Mouse (Mus musculus): ENCODE measurements around the gene Tceal1. TPM values are rescaled to one million over a fixed set of nuclear protein-coding genes. Genes with fewer than 3 reads are reported as not detected.

Tceal1 gene
- 0.27 TPM for polyA plus RNA-seq (2017; shearing (Covaris generic))

GRCm38 (mm10) chrX:136707446-136708167, at the start of gene Tceal1:
Tceal1 (plus strand) TSS chrX:136707982.

DNA sequence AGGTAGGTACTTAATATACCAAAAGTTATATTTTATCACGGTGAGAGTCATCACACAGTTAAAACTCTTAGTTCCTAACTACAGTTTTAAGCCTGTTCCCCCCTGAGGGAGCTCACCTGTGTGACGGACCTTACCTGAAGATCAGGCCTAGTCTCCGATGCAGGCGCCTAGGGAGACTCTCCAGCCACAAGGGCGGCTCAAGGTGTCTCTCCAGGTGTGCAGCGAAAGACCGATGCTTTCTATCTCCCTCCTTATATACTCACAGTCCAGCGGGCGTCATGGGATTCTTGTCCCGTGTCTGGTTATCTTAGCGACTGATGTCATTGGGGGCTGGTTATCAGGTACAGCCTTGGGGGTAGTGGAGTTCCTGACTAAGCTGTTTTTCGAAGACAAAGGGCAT, 35.7 kb downstream of the Tceal1 start, which contains the start of gene Morf4l2:
Morf4l2 (minus strand) TSS at position 232 of the 400 bp plus-strand sequence.

Other genes with a start within 250 kb of the Tceal1 start
- not detected for gene Kir3dl1, start 190.0 kb upstream of the Tceal1 start, polyA plus RNA-seq (2017; shearing (Covaris generic))
- not detected for gene Kir3dl2, start 163.9 kb upstream of the Tceal1 start, polyA plus RNA-seq (2017; shearing (Covaris generic))
- 0.46 TPM for gene Tceal3, start 117.1 kb upstream of the Tceal1 start, polyA plus RNA-seq (2017; shearing (Covaris generic))
- 161 TPM for gene Morf4l2, start 35.7 kb downstream of the Tceal1 start, polyA plus RNA-seq (2017; shearing (Covaris generic))
- gene Glra4, start 72.2 kb downstream of the Tceal1 start, polyA plus RNA-seq (2017; shearing (Covaris generic)), result not detected
- 1.2 TPM for gene Plp1, start 114.7 kb downstream of the Tceal1 start, polyA plus RNA-seq (2017; shearing (Covaris generic))
- not detected for gene Rab9b, start 160.8 kb downstream of the Tceal1 start, polyA plus RNA-seq (2017; shearing (Covaris generic))
- gene H2bfm, start 219.3 kb downstream of the Tceal1 start, polyA plus RNA-seq (2017; shearing (Covaris generic)), result not detected

All from effector memory CD4-positive, alpha-beta T cell, adult 7 months (primary cell).